Mouse (Mus musculus) stomach, embryonic 15.5 days (tissue): ENCODE measurements at regions not wholly inside any gene's neighbourhood (a gene's known extent, or its start where the extent isn't known, plus 50 kb on each side); places are given as distances from the start of the nearest gene placed in this dataset.
"Not testable (repeated sequence)": the region's sequence is repeated elsewhere in the genome, so short reads cannot be mapped to it uniquely, and the experiment has no call there.

Experiments
- ATAC-seq: fragments of 200-750 bp; cut with Nextera tagmentation; 2 replicates; pipeline ENCODE4 v1.8.0; 2017; ENCODE audit warnings: low read depth, moderate number of reproducible peaks, moderate TSS enrichment; ENCODE audit not compliant: insufficient read depth, low FRiP score
- H3K27ac ChIP-seq: fragments of 300-500 bp; sonication (generic); 2 replicates; pipeline ENCODE4 v1.5.1; 2015; ENCODE audit warnings: mild to moderate bottlenecking, inconsistent platforms
- H3K27me3 ChIP-seq: fragments of 300-500 bp; sonication (generic); replicated peaks from 2 replicates; pipeline ENCODE4 v1.6.1; 2015; ENCODE audit warnings: inconsistent platforms
- H3K36me3 ChIP-seq: fragments of 300-500 bp; sonication (generic); 2 replicates; pipeline ENCODE4 v1.6.1; 2015; ENCODE audit warnings: inconsistent platforms
- H3K4me1 ChIP-seq: fragments of 300-500 bp; sonication (generic); 2 replicates; pipeline ENCODE4 v1.6.1; 2015; ENCODE audit warnings: inconsistent platforms
- H3K4me2 ChIP-seq: fragments of 300-500 bp; sonication (generic); 2 replicates; pipeline ENCODE4 v1.6.1; 2015; ENCODE audit warnings: mild to moderate bottlenecking, inconsistent platforms
- H3K4me3 ChIP-seq: fragments of 300-500 bp; sonication (generic); replicated peaks from 2 replicates; pipeline ENCODE4 v1.5.1; 2015; ENCODE audit warnings: inconsistent platforms
- H3K9ac ChIP-seq: fragments of 300-500 bp; sonication (generic); 2 replicates; pipeline ENCODE4 v1.6.1; 2015; ENCODE audit warnings: inconsistent platforms
- H3K9me3 ChIP-seq: fragments of 300-500 bp; sonication (generic); 2 replicates; pipeline ENCODE4 v1.6.1; 2016; ENCODE audit warnings: inconsistent platforms
- WGBS: fragments of 180-500 bp; shearing (Covaris S2); methylation state at CpG from one replicate; pipeline ENCODE4 v1.1.7; 2015; 5-methylcytosine and 5-hydroxymethylcytosine counted together

GRCm38 (mm10) chr1:41909799-41910198 is 785.8 kb upstream of the Pou3f3 start:
- no peak for ATAC-seq
- no peak overlapping the region for H3K9ac ChIP-seq
- 73% methylated on average over 5 of the region's 5 CpGs for WGBS
- no peak overlapping the region for H3K4me3 ChIP-seq
- no peaks in the 10 kb centered on the region for H3K36me3 ChIP-seq
- H3K27me3 ChIP-seq, result no peaks in the 10 kb centered on the region
- no peak overlapping the region for H3K4me2 ChIP-seq
- no peak overlapping the region for H3K27ac ChIP-seq
- H3K9me3 ChIP-seq, result no peaks in the 10 kb centered on the region
- no peaks in the 10 kb centered on the region for H3K4me1 ChIP-seq

- WGBS, result 40% methylated on average over 4 of the region's 4 CpGs
- ATAC-seq, result no peak
- Histone ChIP-seq H3K36me3 (no peaks in the 10 kb centered on the region), H3K4me3 (no peak overlapping the region), H3K4me1 (no peaks in the 10 kb centered on the region), H3K27ac (no peak overlapping the region), H3K27me3 (no peaks in the 10 kb centered on the region), H3K9ac (no peak overlapping the region), H3K4me2 (no peak overlapping the region), H3K9me3 (no peaks in the 10 kb centered on the region)
Measured at GRCm38 (mm10) chr1:41916730-41917347, 778.7 kb upstream of the Pou3f3 start.

DNA sequence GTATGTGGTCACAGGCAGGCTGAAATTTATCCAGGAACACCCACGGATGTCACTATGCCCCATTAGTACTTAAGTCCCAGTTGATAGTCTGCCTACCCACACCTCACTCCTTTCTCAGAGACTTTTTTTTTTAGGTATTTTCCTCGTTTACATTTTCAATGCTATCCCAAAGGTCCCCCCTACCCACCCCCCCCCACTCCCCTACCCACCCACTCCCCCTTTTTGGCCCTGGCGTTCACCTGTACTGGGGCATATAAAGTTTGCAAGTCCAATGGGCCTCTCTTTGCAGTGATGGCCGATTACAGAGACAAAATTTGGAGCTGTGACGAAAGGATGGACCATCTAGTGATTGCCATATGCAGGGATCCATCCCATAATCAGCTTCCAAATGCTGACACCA is 777.8 kb upstream of the Pou3f3 start:
- not testable (repeated sequence) for H3K4me1 ChIP-seq, H3K27ac ChIP-seq
- WGBS, result 79% methylated on average over 5 of the region's 5 CpGs

DNA sequence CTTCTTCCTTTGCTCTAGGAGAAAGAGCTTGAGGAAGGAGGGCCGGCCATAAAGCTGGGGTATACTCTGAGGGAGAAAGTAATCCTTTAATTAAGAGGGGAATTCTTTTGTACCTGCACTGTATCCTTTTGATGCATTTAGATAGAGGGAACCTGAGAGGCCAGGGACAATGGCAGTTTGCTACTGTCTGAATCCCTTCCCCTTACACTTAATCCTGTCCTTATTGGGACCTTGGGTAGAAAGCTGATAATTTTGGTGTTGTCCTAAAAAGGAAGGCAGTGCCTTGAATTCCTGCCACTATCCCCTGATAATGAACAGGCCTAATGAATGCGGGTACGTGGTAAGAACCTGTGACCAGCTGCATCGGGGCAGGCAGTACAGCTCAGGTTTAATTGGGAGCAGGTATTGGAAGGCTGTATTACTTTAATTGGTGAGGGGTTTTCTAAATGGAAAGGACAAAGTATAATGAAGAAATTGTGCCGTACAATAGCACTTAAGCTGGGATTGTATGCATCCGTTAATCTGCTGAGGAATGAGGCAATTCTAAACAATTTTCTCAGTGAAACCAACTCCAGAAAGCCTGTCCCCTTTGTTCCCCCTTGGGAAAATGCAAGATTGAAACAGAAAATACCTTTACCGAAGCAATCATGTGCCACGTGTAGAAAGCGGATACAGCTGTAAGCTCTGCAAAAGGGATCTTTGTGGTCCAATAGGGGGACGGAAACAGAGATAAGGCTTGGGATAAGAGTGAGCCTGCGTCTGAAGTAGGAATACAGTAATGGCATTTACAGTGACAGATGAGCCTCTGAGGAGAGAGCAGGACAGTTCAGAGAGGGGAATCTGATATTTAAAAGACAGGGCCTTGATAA is 776.9 kb upstream of the Pou3f3 start:
- Histone ChIP-seq H3K9ac (no peak overlapping the region), H3K27me3 (no peaks in the 10 kb centered on the region), H3K4me1 (no peaks in the 10 kb centered on the region), H3K4me2 (no peak overlapping the region), H3K36me3 (no peaks in the 10 kb centered on the region), H3K4me3 (no peak overlapping the region), H3K27ac (no peak overlapping the region), H3K9me3 (no peaks in the 10 kb centered on the region)
- no peak for ATAC-seq
- WGBS, result 41% methylated on average over 11 of the region's 11 CpGs

More for the DNA sequence above, 777.8 kb upstream of the Pou3f3 start:
- H3K4me2 ChIP-seq, H3K4me3 ChIP-seq, H3K36me3 ChIP-seq, H3K27me3 ChIP-seq, H3K9me3 ChIP-seq, H3K9ac ChIP-seq: not testable (repeated sequence)
- ATAC-seq, result peak; percentile 53; the same call in 1 of the 2 replicates

GRCm38 (mm10) chr1:41933777-41934176 is 761.8 kb upstream of the Pou3f3 start:
- 33% methylated on average over 1 of the region's 1 CpGs for WGBS
- no peaks in the 10 kb centered on the region for H3K9me3 ChIP-seq
- no peaks in the 10 kb centered on the region for H3K27me3 ChIP-seq

GRCm38 (mm10) chr1:41935912-41936478 is 759.6 kb upstream of the Pou3f3 start:
- ATAC-seq, result no peak
- WGBS, result 89% methylated on average over 7 of the region's 7 CpGs
- Histone ChIP-seq H3K36me3 (no peaks in the 10 kb centered on the region), H3K27me3 (no peaks in the 10 kb centered on the region), H3K27ac (no peak overlapping the region), H3K9ac (no peak overlapping the region), H3K4me2 (no peak overlapping the region), H3K4me1 (no peaks in the 10 kb centered on the region), H3K4me3 (no peak overlapping the region), H3K9me3 (no peaks in the 10 kb centered on the region)

More at GRCm38 (mm10) chr1:41933777-41934176, 761.8 kb upstream of the Pou3f3 start:
- no peak overlapping the region for H3K27ac ChIP-seq
- no peak for ATAC-seq
- H3K4me1 ChIP-seq, result no peaks in the 10 kb centered on the region
- no peak overlapping the region for H3K9ac ChIP-seq
- no peaks in the 10 kb centered on the region for H3K36me3 ChIP-seq
- H3K4me2 ChIP-seq, result no peak overlapping the region
- no peak overlapping the region for H3K4me3 ChIP-seq

- 62% methylated on average over 2 of the region's 2 CpGs for WGBS
- H3K4me2 ChIP-seq, result no peak overlapping the region
- no peak for ATAC-seq
- no peak overlapping the region for H3K9ac ChIP-seq
- H3K27ac ChIP-seq, result no peak overlapping the region
- no peaks in the 10 kb centered on the region for H3K4me1 ChIP-seq
- no peaks in the 10 kb centered on the region for H3K27me3 ChIP-seq
- H3K4me3 ChIP-seq, result no peak overlapping the region
- H3K36me3 ChIP-seq, result no peaks in the 10 kb centered on the region
- no peaks in the 10 kb centered on the region for H3K9me3 ChIP-seq
Measured at GRCm38 (mm10) chr1:41960982-41961381, 734.6 kb upstream of the Pou3f3 start.

DNA sequence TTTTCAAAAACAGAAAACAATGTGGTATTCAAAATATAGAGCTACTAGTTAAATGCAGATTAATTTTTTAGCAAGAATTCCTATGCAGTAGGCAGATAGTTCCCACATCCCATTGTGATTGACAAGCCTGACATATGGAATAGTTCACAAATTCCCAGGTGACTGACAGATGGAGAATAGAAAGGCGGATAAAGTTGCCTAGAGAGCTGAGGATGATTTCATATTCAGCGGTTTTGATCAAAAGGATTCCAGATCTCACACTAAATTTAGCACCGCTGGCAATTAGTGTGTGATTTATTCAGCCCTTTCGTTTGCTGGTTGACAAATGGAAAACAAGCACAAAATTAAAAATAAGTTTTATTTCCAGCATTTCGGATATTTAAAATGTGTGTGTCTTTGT is 714.0 kb upstream of the Pou3f3 start:
- no peaks in the 10 kb centered on the region for H3K36me3 ChIP-seq
- no peak overlapping the region for H3K27ac ChIP-seq
- no peaks in the 10 kb centered on the region for H3K27me3 ChIP-seq
- H3K4me2 ChIP-seq, result no peak overlapping the region
- no peak for ATAC-seq
- no peaks in the 10 kb centered on the region for H3K4me1 ChIP-seq
- 87% methylated on average over 5 of the region's 5 CpGs for WGBS
- no peak overlapping the region for H3K4me3 ChIP-seq
- no peak overlapping the region for H3K9ac ChIP-seq
- no peaks in the 10 kb centered on the region for H3K9me3 ChIP-seq

DNA sequence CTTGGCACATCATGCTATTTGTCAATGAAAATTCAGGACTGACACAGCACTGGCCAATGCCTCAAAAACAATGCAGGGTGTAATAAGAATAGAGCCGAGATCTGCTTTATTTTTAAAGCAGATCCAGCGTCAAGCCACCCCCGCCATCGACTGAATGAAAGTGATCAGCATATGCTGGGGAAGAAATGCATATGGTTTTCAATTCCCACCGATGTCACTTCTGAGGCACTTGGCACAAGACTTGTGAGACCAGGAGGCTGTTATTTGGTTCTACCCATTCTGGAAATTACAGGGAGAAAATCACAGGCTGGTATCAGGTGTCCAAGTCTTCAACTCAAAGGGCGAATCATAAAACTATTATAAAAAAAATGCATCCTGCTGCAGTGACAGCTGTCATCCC is 689.3 kb upstream of the Pou3f3 start:
- H3K9ac ChIP-seq, result no peak overlapping the region
- ATAC-seq, result no peak
- H3K4me2 ChIP-seq, result no peak overlapping the region
- WGBS, result 84% methylated on average over 6 of the region's 6 CpGs
- no peak overlapping the region for H3K4me3 ChIP-seq
- H3K36me3 ChIP-seq, result no peaks in the 10 kb centered on the region
- H3K4me1 ChIP-seq, result no peaks in the 10 kb centered on the region
- no peaks in the 10 kb centered on the region for H3K27me3 ChIP-seq
- no peaks in the 10 kb centered on the region for H3K9me3 ChIP-seq
- no peak overlapping the region for H3K27ac ChIP-seq

- Histone ChIP-seq H3K27ac (no peak overlapping the region), H3K9ac (no peak overlapping the region), H3K4me1 (no peaks in the 10 kb centered on the region), H3K4me2 (no peak overlapping the region), H3K36me3 (no peaks in the 10 kb centered on the region), H3K27me3 (no peaks in the 10 kb centered on the region), H3K4me3 (no peak overlapping the region), H3K9me3 (no peaks in the 10 kb centered on the region)
- 87% methylated on average over 3 of the region's 3 CpGs for WGBS
- no peak for ATAC-seq
Measured at GRCm38 (mm10) chr1:42008046-42008445, 687.5 kb upstream of the Pou3f3 start.

GRCm38 (mm10) chr1:42012911-42013310 is 682.7 kb upstream of the Pou3f3 start:
- H3K4me1 ChIP-seq, result no peaks in the 10 kb centered on the region
- WGBS, result 78% methylated on average over 3 of the region's 3 CpGs
- no peak for ATAC-seq
- H3K36me3 ChIP-seq, result no peaks in the 10 kb centered on the region
- no peaks in the 10 kb centered on the region for H3K9me3 ChIP-seq
- H3K4me3 ChIP-seq, result no peak overlapping the region
- H3K27me3 ChIP-seq, result no peaks in the 10 kb centered on the region
- H3K27ac ChIP-seq, result no peak overlapping the region
- H3K4me2 ChIP-seq, result no peak overlapping the region
- no peak overlapping the region for H3K9ac ChIP-seq

GRCm38 (mm10) chr1:42018966-42019365 is 676.6 kb upstream of the Pou3f3 start:
- H3K9ac ChIP-seq, result no peak overlapping the region

More at GRCm38 (mm10) chr1:42018966-42019365, 676.6 kb upstream of the Pou3f3 start:
- H3K27ac ChIP-seq, result no peak overlapping the region
- no peaks in the 10 kb centered on the region for H3K27me3 ChIP-seq
- no peaks in the 10 kb centered on the region for H3K9me3 ChIP-seq
- H3K4me2 ChIP-seq, result no peak overlapping the region
- no peaks in the 10 kb centered on the region for H3K36me3 ChIP-seq
- no peaks in the 10 kb centered on the region for H3K4me1 ChIP-seq
- no peak for ATAC-seq
- H3K4me3 ChIP-seq, result no peak overlapping the region
- 72% methylated on average over 2 of the region's 2 CpGs for WGBS
